Mouse (Mus musculus) heart, postnatal 0 days (tissue): ENCODE measurements at regions not wholly inside any gene's neighbourhood (a gene's known extent, or its start where the extent isn't known, plus 50 kb on each side); places are given as distances from the start of the nearest gene placed in this dataset.

Source experiments
- CTCF ChIP-seq: IDR thresholded peaks from 2 replicates; pipeline ENCODE4 v1.5.1; 2016; ENCODE audit warnings: antibody characterized with exemption, control low read depth, low read depth
- EP300 ChIP-seq: IDR thresholded peaks from 2 replicates; pipeline ENCODE4 v1.6.1; 2016; ENCODE audit warnings: antibody characterized with exemption, low read depth

- TF ChIP-seq CTCF (no peak), EP300 (no peak)
These were observed 67.1 kb upstream of the Tmem150c start for GRCm38 (mm10) chr5:100226571-100227235.
